Mouse (Mus musculus) embryonic fibroblast, embryonic 13.5 days (primary cell): ENCODE data around the gene BC067074.

Source experiments
- CTCF ChIP-seq: IDR thresholded peaks from 2 replicates; pipeline ENCODE4 v1.5.1; 2011; ENCODE audit warnings: mild to moderate bottlenecking, control low read depth, low read length, moderate library complexity, borderline replicate concordance; ENCODE audit not compliant: insufficient read depth
- POLR2A ChIP-seq: IDR thresholded peaks from 2 replicates; pipeline ENCODE4 v1.6.1; 2011; ENCODE audit warnings: low read depth, mild to moderate bottlenecking, control low read depth, low read length, moderate library complexity

GRCm38 (mm10) chr13:113256766-113257165 lies 36.2 kb upstream of the BC067074 start:
- TF ChIP-seq CTCF: no peak
- TF ChIP-seq POLR2A: no peak
